Mouse (Mus musculus) bone marrow, adult 2 months (tissue): ENCODE data around the gene Nav1. TPM values are rescaled to one million over a fixed set of nuclear protein-coding genes. Genes with fewer than 3 reads are reported as not detected.

Experiments used
- H3K27ac ChIP-seq: fragments of 200-500 bp; 2 replicates; pipeline ENCODE4 v1.5.1; 2012; ENCODE audit warnings: low read depth, mild to moderate bottlenecking, control low read depth, inconsistent platforms, low read length; ENCODE audit not compliant: control insufficient read depth, poor library complexity, insufficient read depth
- H3K4me1 ChIP-seq: fragments of 200-500 bp; 2 replicates; pipeline ENCODE4 v1.6.1; 2011; ENCODE audit warnings: low read length; ENCODE audit not compliant: control insufficient read depth, insufficient read depth
- H3K4me3 ChIP-seq: fragments of 200-500 bp; replicated peaks from 2 replicates; pipeline ENCODE3; 2011; ENCODE audit warnings: mild to moderate bottlenecking, low read depth, low read length, control low read depth; ENCODE audit not compliant: control insufficient read depth
- CTCF ChIP-seq: fragments of 200-500 bp; IDR thresholded peaks from 2 replicates; pipeline ENCODE4 v1.5.1; 2011; ENCODE audit warnings: low read length, control low read depth; ENCODE audit not compliant: control insufficient read depth, insufficient read depth
- POLR2A ChIP-seq: fragments of 200-500 bp; IDR thresholded peaks from 2 replicates; pipeline ENCODE4 v1.6.1; 2011; ENCODE audit warnings: low read depth, mild to moderate bottlenecking, control low read depth, low read length, borderline replicate concordance; ENCODE audit not compliant: control insufficient read depth
- WGBS: fragments of 180-500 bp; shearing (Covaris S2); methylation state at CpG from one replicate; pipeline ENCODE4 v1.1.7; 2018; 5-methylcytosine and 5-hydroxymethylcytosine counted together
- polyA plus RNA-seq: library from polyadenylated mRNA; stranded (reverse); fragments of >200 nt; gene quantifications from 2 replicates; pipeline ENCODE4 v1.2.4, GENCODE M21; 2011; ENCODE audit warnings: low replicate concordance; ENCODE audit not compliant: missing spikeins, insufficient read depth, insufficient read length

Gene Nav1
- polyA plus RNA-seq, 1 experiment, result 22.7 TPM

GRCm38 (mm10) chr1:135405356-135405755 lies 201.7 kb downstream of the Nav1 start:
- Histone ChIP-seq H3K27ac (no peak overlapping the region), H3K4me3 (no peak overlapping the region), H3K4me1 (no peaks in the 10 kb centered on the region)
- 79% methylated on average over 7 of the region's 7 CpGs for WGBS
- TF ChIP-seq POLR2A, result no peak
- TF ChIP-seq CTCF, result no peak

- H3K4me1 ChIP-seq, result no peaks in the 10 kb centered on the region
- WGBS, result 94% methylated on average over 3 of the region's 3 CpGs
- no peak overlapping the region for H3K27ac ChIP-seq
- H3K4me3 ChIP-seq, result no peak overlapping the region
- no peak for TF ChIP-seq POLR2A
- no peak for TF ChIP-seq CTCF
These were observed 205.5 kb downstream of the Nav1 start for GRCm38 (mm10) chr1:135401452-135402110.

- Histone ChIP-seq H3K4me3 (no peak overlapping the region), H3K27ac (no peak overlapping the region), H3K4me1 (no peaks in the 10 kb centered on the region)
- TF ChIP-seq POLR2A (no peak), CTCF (no peak)
- 66% methylated on average over 5 of the region's 5 CpGs for WGBS
These were observed 207.6 kb downstream of the Nav1 start for GRCm38 (mm10) chr1:135399466-135399865.

- WGBS, result 78% methylated on average over 9 of the region's 9 CpGs
- Histone ChIP-seq H3K27ac (no peak overlapping the region), H3K4me1 (no peaks in the 10 kb centered on the region), H3K4me3 (no peak overlapping the region)
- TF ChIP-seq POLR2A, result no peak
- no peak for TF ChIP-seq CTCF
These were observed 221.9 kb downstream of the Nav1 start for GRCm38 (mm10) chr1:135385161-135385560.

Other genes starting within 250 kb of the Nav1 start
- gene Shisa4, start 232.1 kb downstream of the Nav1 start, polyA plus RNA-seq, result 1.2 TPM in 1 of 2 replicates, not detected in the other
- gene Ipo9, start 176.8 kb downstream of the Nav1 start, polyA plus RNA-seq, result 24.0 and 45.9 TPM in 2 replicates
- gene Csrp1, start 112.8 kb upstream of the Nav1 start, polyA plus RNA-seq, result 61.5 and 109 TPM in 2 replicates
- 7.6 TPM in 1 of 2 replicates, not detected in the other for gene Phlda3, start 158.8 kb upstream of the Nav1 start, polyA plus RNA-seq
- gene Tnni1, start 172.1 kb upstream of the Nav1 start, polyA plus RNA-seq, result not detected in 2 replicates
- gene Lad1, start 211.3 kb upstream of the Nav1 start, polyA plus RNA-seq, result 0.77 TPM in 1 of 2 replicates, not detected in the other
- gene Tnnt2, start 229.1 kb upstream of the Nav1 start, polyA plus RNA-seq, result 0.99 and 2.6 TPM in 2 replicates